8 mouse cellular contexts compared by ENCODE assay signal in the genomic region with DNA sequence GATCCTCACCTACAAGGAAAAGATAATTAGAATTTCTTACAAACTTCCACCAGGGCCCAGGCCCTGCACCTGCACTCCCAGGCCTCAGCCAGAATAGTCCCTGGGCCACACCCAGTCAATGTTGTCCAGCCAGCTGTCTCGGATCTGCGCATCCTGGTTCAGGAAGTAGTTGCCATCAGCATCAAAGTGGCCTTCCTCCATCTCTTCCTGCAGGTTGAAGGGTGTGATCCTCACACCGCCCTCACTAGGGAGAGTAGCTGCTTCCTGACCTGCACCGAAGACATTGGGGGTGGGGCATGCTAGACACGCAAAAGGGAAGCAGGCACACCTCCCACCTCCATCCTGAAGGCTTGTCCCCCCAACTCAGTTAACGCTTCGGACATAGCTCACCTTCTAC. TPM values are rescaled to one million over a fixed set of nuclear protein-coding genes. Genes with fewer than 3 reads are reported as not detected.
DNase-seq lines count a peak whose midpoint lies in the region; ATAC-seq and TF ChIP-seq lines count a peak whose summit lies in the region.

No protein-coding gene starts in this region.

- 47% methylated on average over 7 of the region's 7 CpGs for WGBS in lung, postnatal 0 days
- WGBS in limb, embryonic 11.5 days, result 83% methylated on average over 7 of the region's 7 CpGs
- 64% methylated on average over 7 of the region's 7 CpGs for WGBS in stomach, embryonic 14.5 days

- H3K4me3 ChIP-seq in lung, postnatal 0 days (ENCODE audit: low read depth, low read length), result no peak overlapping the region
- peak overlapping the region; percentile 72 for H3K4me3 ChIP-seq in limb, embryonic 11.5 days (ENCODE audit: low read depth, low read length)
- H3K4me3 ChIP-seq in stomach, embryonic 14.5 days (ENCODE audit: low read depth, low read length), result peak overlapping the region; percentile 58; the same call in 1 of the 2 replicates

- TF ChIP-seq EP300 in lung, postnatal 0 days (IDR thresholded peaks at IDR 0.05), result no peak

- H3K36me3 ChIP-seq in lung, postnatal 0 days (ENCODE audit: insufficient read depth, low read length), result peaks cover 22% of the 10 kb centered on the region; the same call in 1 of the 2 replicates
- peaks cover 39% of the 10 kb centered on the region for H3K36me3 ChIP-seq in limb, embryonic 11.5 days (ENCODE audit: control insufficient read depth, insufficient read depth, low read length)
- H3K36me3 ChIP-seq in stomach, embryonic 14.5 days (ENCODE audit: control insufficient read depth, insufficient read depth, low read length), result peaks cover 57% of the 10 kb centered on the region

- H3K9ac ChIP-seq in lung, postnatal 0 days (replicated peaks; ENCODE audit: low read depth), result 0 out of 2 replicates have a peak overlapping the region, but pooled peaks have one; percentile 1
- H3K9ac ChIP-seq in limb, embryonic 11.5 days (ENCODE audit: low read length), result peak overlapping the region; percentile 87
- H3K9ac ChIP-seq in stomach, embryonic 14.5 days (replicated peaks; ENCODE audit: low read depth, low read length), result peak overlapping the region; percentile 54; the same call in 1 of the 2 replicates

- H3K4me1 ChIP-seq in lung, postnatal 0 days (ENCODE audit: insufficient read depth, low read depth, low read length), result peaks cover 3% of the 10 kb centered on the region; the same call in 1 of the 2 replicates
- H3K4me1 ChIP-seq in limb, embryonic 11.5 days (ENCODE audit: control insufficient read depth, insufficient read depth, low read length), result peaks cover 14% of the 10 kb centered on the region
- peaks cover 18% of the 10 kb centered on the region for H3K4me1 ChIP-seq in stomach, embryonic 14.5 days (ENCODE audit: control insufficient read depth, insufficient read depth, low read length)

- no peaks in the 10 kb centered on the region for H3K27me3 ChIP-seq in lung, postnatal 0 days (replicated peaks; ENCODE audit: insufficient read depth, low read length)
- H3K27me3 ChIP-seq in limb, embryonic 11.5 days (ENCODE audit: control insufficient read depth, insufficient read depth, low read length), result no peaks in the 10 kb centered on the region
- H3K27me3 ChIP-seq in stomach, embryonic 14.5 days (ENCODE audit: control insufficient read depth, insufficient read depth, low read length), result no peaks in the 10 kb centered on the region

- ATAC-seq in lung, postnatal 0 days, result no peak
- no peak for ATAC-seq in limb, embryonic 11.5 days (ENCODE audit: insufficient number of reproducible peaks, low FRiP score, low TSS enrichment, low read depth)
- ATAC-seq in stomach, embryonic 14.5 days (ENCODE audit: insufficient number of reproducible peaks, insufficient read depth, low FRiP score, low read depth), result no peak

- H3K9me3 ChIP-seq in lung, postnatal 0 days (ENCODE audit: low read length), result no peaks in the 10 kb centered on the region
- H3K9me3 ChIP-seq in limb, embryonic 11.5 days (ENCODE audit: control insufficient read depth, low read length), result no peaks in the 10 kb centered on the region
- no peaks in the 10 kb centered on the region for H3K9me3 ChIP-seq in stomach, embryonic 14.5 days (ENCODE audit: control insufficient read depth, low read depth, low read length)

- H3K27ac ChIP-seq in lung, postnatal 0 days (ENCODE audit: low read length), result no peak overlapping the region
- no peak overlapping the region; the same call in 1 of the 2 replicates for H3K27ac ChIP-seq in limb, embryonic 11.5 days (replicated peaks; ENCODE audit: low read depth, low read length)
- no peak overlapping the region; the same call in 1 of the 2 replicates for H3K27ac ChIP-seq in stomach, embryonic 14.5 days (ENCODE audit: low read length)

- peak overlapping the region; percentile 73 for H3K4me2 ChIP-seq in lung, postnatal 0 days (replicated peaks; ENCODE audit: low read depth, low read length)
- peak overlapping the region; percentile 89 for H3K4me2 ChIP-seq in limb, embryonic 11.5 days (ENCODE audit: low read depth, severe bottlenecking)
- H3K4me2 ChIP-seq in stomach, embryonic 14.5 days (replicated peaks; ENCODE audit: low read depth, low read length), result peak overlapping the region; percentile 45

- DNase-seq in cerebellum, adult 11 months, result peak; percentile 34
- DNase-seq in cerebellum, postnatal 4 days (ENCODE audit: low spot score in 2 of 2), result no peak
- no peak for DNase-seq in lung, postnatal 0 days (ENCODE audit: low spot score)
- DNase-seq in lung, postnatal 36 days, result no peak
- no peak for DNase-seq in limb, embryonic 11.5 days (ENCODE audit: low spot score)
- DNase-seq in adrenal gland, adult 18-20 months (ENCODE audit: low spot score in 2 of 2), result no peak
- DNase-seq in adrenal gland, postnatal 36 days, result no peak

- no peak for TF ChIP-seq CTCF in lung, postnatal 0 days (IDR thresholded peaks at IDR 0.05)

RNA-seq across cellular contexts. Expression of a gene that starts 1.2 kb away (rescaled TPM):
- polyA plus RNA-seq in lung, postnatal 0 days (2015; fragmentation: Nextera tagmentation; extraction: Ambion mirVana), result 28.4 and 29.6 TPM in 2 replicates
- 77.0 and 83.7 TPM in 2 replicates for polyA plus RNA-seq in limb, embryonic 11.5 days (2014; fragmentation: Nextera tagmentation; extraction: Ambion mirVana)
- 44.6 and 49.5 TPM in 2 replicates for polyA plus RNA-seq in stomach, embryonic 14.5 days (2014; fragmentation: Nextera tagmentation; extraction: Ambion mirVana)
- total RNA-seq in adrenal gland, adult 18-20 months (2021), result 10 to 100 TPM; 51.6 to 62.3 TPM
- 10 to 100 TPM; 59.3 to 61.0 TPM for total RNA-seq in adrenal gland, postnatal 36 days (2021)

RNA-seq across cellular contexts. Expression of a gene that starts 13.6 kb away (rescaled TPM):
- polyA plus RNA-seq in lung, postnatal 0 days (2015; fragmentation: Nextera tagmentation; extraction: Ambion mirVana), result 14.4 and 15.0 TPM in 2 replicates
- polyA plus RNA-seq in limb, embryonic 11.5 days (2014; fragmentation: Nextera tagmentation; extraction: Ambion mirVana), result 24.8 and 30.6 TPM in 2 replicates
- 15.1 and 18.7 TPM in 2 replicates for polyA plus RNA-seq in stomach, embryonic 14.5 days (2014; fragmentation: Nextera tagmentation; extraction: Ambion mirVana)
- 10 to 100 TPM; 43.3 to 47.5 TPM for total RNA-seq in adrenal gland, adult 18-20 months (2021)
- 10 to 100 TPM; 40.7 to 48.4 TPM for total RNA-seq in adrenal gland, postnatal 36 days (2021)

RNA-seq across cellular contexts. Expression of a gene that starts 14.1 kb away (rescaled TPM):
- 6.4 and 8.0 TPM in 2 replicates for polyA plus RNA-seq in lung, postnatal 0 days (2015; fragmentation: Nextera tagmentation; extraction: Ambion mirVana)
- 33.6 and 33.7 TPM in 2 replicates for polyA plus RNA-seq in limb, embryonic 11.5 days (2014; fragmentation: Nextera tagmentation; extraction: Ambion mirVana)
- polyA plus RNA-seq in stomach, embryonic 14.5 days (2014; fragmentation: Nextera tagmentation; extraction: Ambion mirVana), result 9.7 TPM in 2 replicates
- total RNA-seq in adrenal gland, adult 18-20 months (2021), result 10 to 100 TPM in 1 of 2 experiments, under 1 TPM in 1; 0.66 to 16.3 TPM
- total RNA-seq in adrenal gland, postnatal 36 days (2021), result 1 to 10 TPM; 1.9 to 2.7 TPM

RNA-seq across cellular contexts. Expression of a gene that starts 38.2 kb away (rescaled TPM):
- polyA plus RNA-seq in lung, postnatal 0 days (2015; fragmentation: Nextera tagmentation; extraction: Ambion mirVana), result 15.5 and 15.7 TPM in 2 replicates
- 24.2 and 29.1 TPM in 2 replicates for polyA plus RNA-seq in limb, embryonic 11.5 days (2014; fragmentation: Nextera tagmentation; extraction: Ambion mirVana)
- polyA plus RNA-seq in stomach, embryonic 14.5 days (2014; fragmentation: Nextera tagmentation; extraction: Ambion mirVana), result 22.9 and 24.4 TPM in 2 replicates
- total RNA-seq in adrenal gland, adult 18-20 months (2021), result 10 to 100 TPM; 12.6 to 14.8 TPM
- total RNA-seq in adrenal gland, postnatal 36 days (2021), result 10 to 100 TPM; 10.1 to 11.9 TPM

RNA-seq across cellular contexts. Expression of a gene that starts 38.3 kb away (rescaled TPM):
- polyA plus RNA-seq in lung, postnatal 0 days (2015; fragmentation: Nextera tagmentation; extraction: Ambion mirVana), result 13.0 TPM in 2 replicates
- polyA plus RNA-seq in limb, embryonic 11.5 days (2014; fragmentation: Nextera tagmentation; extraction: Ambion mirVana), result 23.1 and 29.3 TPM in 2 replicates
- 14.9 and 16.5 TPM in 2 replicates for polyA plus RNA-seq in stomach, embryonic 14.5 days (2014; fragmentation: Nextera tagmentation; extraction: Ambion mirVana)
- 1 to 10 TPM; 7.8 to 8.7 TPM for total RNA-seq in adrenal gland, adult 18-20 months (2021)
- total RNA-seq in adrenal gland, postnatal 36 days (2021), result 1 to 10 TPM; 5.6 to 7.9 TPM

Comparison
In these comparisons a context has a peak if more than half of its experiments do, and no peak if none do; other contexts are left out.
1. H3K9ac ChIP-seq: peak in every context shown above with its lines; median percentile 87 in limb, embryonic 11.5 days; 54 in stomach, embryonic 14.5 days; 1 in lung, postnatal 0 days.